Mouse (Mus musculus) layer of hippocampus, postnatal 10 days (tissue): Measurements from ENCODE around the gene Ccdc127. TPM values are rescaled to one million over a fixed set of nuclear protein-coding genes. Genes with fewer than 3 reads are reported as not detected.

Source experiments
- DNase-seq, 2 experiments: peaks; one replicate each; pipeline ENCODE4 v3.0.0; 2021; ENCODE audit warnings: low spot score in 2 of 2
- long read RNA-seq: library from polyadenylated mRNA; stranded (forward); transcript quantifications from one replicate; pipeline ENCODE4 v2.0.0, GENCODE M21; 2023
- total RNA-seq, 2 experiments: library from RNA; stranded (reverse); gene quantifications; 2 replicates each; pipeline ENCODE4 v1.2.3; 2021

The Ccdc127 gene
- 10 to 100 TPM; 63.9 to 66.1 TPM for total RNA-seq
- long read RNA-seq, full-length matches to known transcripts, result 45 of 49 reads
- long read RNA-seq, partial matches to known transcripts, result 3 of 49 reads
- long read RNA-seq, other reads (novel, unspliced or antisense), result 1 of 49 reads

DNA sequence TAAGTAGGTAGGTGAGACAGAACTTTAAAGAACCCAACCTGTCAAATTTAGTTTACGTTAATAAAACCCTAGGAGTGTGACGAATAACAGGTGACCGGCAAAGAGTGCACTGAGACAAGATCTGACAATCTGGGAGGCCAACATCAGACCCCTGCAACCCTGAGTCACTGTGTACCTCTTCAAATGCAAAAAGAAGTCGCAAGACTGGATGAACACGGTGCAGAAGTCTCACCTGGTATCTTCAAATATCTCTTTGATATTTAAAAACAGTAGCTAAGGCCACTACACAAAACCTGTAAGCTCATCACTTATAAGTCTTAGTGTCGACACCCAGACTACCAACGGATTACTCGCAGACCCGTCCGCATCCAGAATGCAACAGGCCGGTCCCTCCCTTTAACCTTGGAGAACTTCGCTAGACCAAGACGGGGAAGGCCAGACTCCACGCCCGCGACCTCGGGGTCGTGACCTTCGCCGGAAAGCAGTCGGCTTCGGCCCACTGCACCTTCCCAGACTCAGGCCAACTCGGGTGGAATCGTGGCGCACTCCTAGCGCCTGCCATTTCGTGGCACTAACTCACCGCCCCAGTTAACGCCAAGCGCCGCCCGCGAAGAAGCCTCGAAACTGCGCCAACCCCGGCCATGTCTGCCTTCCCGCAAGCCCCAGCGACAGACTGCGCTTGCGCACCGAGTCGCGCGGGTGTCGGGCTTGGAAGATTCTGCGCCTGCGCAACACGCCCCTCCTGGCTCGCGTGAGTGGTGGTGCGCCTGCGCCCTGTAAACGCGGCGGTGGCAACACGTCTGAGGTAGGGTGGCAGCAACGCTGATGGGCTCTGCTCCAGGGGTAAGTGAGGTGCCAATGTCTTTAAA is at the start of gene Ccdc127, which contains the start of gene Sdha:
Gene Ccdc127, plus strand, starts transcription at position 744 of the 869 bp plus-strand sequence.
Gene Sdha, minus strand, starts transcription at position 715 of the 869 bp plus-strand sequence.
- peak; percentile 97 to 98 for DNase-seq

DNA sequence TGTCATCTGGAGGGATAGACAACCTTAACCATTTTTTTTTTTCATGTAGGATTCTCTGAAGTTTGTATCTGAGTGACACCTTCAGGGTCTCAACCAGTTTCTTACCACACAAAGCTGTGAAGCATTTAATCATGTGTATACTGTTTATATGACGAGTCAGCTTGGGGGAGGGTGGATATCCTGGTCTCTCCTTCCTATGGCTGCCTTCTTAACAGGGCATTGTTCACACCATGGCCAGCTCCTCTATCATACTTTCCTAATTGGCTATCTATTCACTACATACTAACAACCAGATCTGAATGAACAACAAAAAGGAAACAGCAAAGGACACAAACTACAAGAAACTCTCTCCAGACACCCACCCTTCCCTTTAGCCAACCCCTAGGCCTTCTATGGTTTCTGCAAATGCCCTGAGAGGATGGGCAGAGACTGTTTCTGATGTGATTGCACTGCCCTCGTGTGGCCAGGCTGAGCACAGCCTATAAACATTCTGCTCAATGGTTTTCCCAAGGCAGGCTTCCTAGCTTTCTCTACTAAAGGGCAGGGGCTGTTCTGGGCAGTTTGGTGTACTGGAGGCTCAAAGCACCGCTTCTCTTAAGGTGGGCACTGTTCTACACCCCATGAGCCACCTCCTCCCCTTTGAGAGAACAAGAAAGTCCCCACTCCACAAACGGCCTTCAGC is 49.0 kb upstream of the Ccdc127 start:
- peak; percentile 85 for DNase-seq

- peak in 1 of 2 experiments; percentile 6 for DNase-seq
Observed at GRCm38 (mm10) chr13:74301607-74301984, 48.5 kb upstream of the Ccdc127 start.

DNA sequence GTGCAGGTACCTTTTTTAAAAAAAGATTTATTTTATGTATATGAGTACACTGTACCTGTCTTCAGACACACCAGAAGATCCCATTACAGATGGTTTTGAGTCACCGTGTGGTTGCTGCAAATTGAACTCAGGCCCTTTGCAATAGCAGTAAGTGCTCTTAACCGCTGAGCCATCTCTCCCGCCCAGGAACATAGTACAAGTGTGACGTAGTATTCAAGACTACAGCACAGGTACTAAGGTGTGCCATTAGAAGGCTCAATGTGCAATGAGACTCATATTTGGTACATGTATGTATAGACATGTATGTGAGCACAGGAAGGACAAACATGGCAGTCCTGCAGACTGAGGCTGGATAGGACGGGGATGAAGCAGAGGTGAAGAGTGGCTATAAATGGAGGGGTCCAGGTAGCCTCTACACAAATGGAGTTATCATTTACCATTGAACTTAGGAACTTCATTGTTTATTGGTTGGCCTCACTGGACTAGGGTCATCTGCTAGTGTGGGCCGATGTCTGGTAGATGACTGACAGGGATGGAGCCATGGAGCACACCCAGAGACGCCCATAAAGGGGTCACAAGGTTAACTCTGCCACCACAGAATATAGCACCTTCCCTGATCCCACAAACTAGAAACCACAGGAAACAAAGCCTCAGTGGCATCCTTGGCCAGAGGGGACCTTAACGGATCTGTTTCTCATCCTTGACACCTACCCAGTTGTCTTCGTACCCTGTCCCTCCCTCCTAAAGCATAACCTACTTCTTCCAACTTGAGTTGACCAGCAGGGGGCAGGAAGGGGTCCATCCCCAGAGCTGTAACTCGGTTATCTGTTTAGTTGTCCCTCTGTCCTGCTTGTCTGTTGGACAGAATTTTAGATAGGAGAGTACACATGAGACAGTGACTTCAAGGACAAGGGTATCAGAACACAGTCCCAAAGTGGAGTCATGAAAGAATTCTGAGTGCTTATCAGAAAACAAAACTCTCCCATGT is 47.8 kb upstream of the Ccdc127 start:
- no peak for DNase-seq

DNA sequence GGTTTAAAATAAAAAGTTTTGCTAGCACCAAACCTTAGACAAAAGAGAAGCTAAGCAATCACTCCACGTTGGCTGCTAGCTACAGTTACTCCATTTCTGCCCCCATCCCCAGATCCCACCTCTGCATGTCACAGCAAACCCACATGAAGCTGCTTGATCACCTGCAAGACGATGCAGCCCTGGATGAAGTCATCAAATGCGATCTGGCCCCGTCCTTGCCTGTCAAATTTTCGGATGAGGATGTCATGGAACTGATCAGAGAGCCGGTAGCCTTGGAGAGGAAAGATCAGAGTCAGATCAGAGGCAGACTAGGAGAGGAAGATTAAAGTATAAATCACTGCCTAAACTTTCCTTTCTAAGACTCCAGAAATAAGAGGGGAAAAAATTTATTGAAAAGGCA is 44.7 kb upstream of the Ccdc127 start:
- no peak for DNase-seq

GRCm38 (mm10) chr13:74305780-74306179 is 44.3 kb upstream of the Ccdc127 start:
- DNase-seq, result no peak

GRCm38 (mm10) chr13:74314616-74315015 is 35.5 kb upstream of the Ccdc127 start:
- DNase-seq, result no peak

DNA sequence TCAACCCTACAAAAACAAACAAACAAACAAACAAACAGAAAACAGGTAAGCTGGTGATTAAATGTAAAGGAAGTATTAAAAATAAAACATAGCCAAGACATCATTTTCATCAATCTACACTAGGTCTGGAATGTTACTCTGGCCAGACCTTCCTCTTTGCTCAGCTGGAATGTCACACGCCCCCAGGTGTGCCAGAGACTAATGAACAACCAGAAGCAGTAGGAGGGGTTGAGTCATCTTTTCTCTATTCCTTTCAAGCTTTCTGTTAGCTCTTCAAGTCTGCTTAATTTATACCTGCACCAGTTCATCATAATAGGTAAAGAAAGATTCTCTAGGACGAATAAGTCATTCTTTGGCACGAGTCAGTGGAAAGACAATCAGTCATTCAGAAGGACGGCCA is 33.7 kb upstream of the Ccdc127 start:
- no peak for DNase-seq

- no peak for DNase-seq
Observed at GRCm38 (mm10) chr13:74316789-74317169, 33.3 kb upstream of the Ccdc127 start.

DNA sequence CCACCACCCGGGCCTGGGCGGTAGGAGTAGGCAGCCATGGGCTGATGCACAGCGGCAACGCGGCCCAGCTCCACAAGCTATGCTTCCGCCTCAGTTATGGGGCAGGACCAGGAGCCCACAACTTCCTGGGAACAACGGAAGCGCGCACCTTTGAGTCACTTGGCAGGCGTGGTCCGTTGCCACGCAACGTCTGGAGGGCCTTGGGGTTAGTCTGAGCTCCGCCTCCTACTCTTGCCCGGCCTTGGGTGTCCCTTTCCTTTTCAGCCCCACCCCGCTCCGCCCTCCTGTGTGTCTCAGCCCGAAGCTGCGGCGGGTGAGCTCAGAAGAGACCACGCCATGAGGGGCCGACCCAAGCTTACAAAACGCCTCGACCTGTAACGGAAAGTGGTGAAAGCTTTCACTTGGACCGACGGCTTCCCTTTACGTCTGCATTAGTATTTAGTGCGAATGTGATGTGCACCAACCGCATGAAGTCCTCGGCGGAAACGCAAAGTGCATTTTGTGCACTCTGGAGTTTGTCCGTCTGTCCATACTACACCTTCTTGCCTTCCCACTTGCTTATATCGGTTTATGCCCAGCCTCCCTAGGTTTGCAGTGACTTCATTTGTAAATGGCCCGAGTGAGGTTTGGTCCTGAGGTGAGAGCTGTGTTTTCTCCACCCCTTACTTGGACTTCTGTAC is 32.8 kb upstream of the Ccdc127 start, which contains the start of gene Pdcd6:
Gene Pdcd6, minus strand, starts transcription at position 411 of the 680 bp plus-strand sequence.
- DNase-seq, result peak; percentile 78 to 84

GRCm38 (mm10) chr13:74329321-74329720 is 20.8 kb upstream of the Ccdc127 start:
- no peak for DNase-seq

- DNase-seq, result peak; percentile 19 to 37
Observed at GRCm38 (mm10) chr13:74341036-74341435, 9.1 kb upstream of the Ccdc127 start.

DNA sequence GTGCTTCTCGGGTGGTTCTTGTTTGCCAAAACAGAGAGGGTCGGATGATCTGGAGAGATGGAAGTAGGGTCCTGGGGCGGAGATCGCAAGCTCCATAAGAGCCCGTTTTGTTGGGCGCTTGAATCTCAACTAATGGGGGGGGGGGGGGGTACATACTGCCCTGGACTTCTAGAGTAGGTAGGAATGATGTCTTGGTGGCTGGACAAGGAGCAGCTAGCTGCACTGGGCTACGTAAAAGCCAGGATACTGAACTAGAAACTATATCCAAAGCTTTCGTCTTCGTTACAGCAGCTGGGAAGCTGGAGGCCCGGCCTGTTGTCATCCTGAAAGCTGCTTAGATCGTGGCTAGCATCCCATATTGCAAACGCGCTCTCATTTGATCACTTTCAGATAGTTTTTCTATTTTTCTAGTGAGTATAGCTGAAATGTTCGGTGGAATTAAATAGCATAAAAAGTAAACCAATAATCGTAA is 362 bp downstream of the Ccdc127 start:
- no peak for DNase-seq

- DNase-seq, result no peak
Observed at GRCm38 (mm10) chr13:74356491-74356890, 6.4 kb downstream of the Ccdc127 start.

DNA sequence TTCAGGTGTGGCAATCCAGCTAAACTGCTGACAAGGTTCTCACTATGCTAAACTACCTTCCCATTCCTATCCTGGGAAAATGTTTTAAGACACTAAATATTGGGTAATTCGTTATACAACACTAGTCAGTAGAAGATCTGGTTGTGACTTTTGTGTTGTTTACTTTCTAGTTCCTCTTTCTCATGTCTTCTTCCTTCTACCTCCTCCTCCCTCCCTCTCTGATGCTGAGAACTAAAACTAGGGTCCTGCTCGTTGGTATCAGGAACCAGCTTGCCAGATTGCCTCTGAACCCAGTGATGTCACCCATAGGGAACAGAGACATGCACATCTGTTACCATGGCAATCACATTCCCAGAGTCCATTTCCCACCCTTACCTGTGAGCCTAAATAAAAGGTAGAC is 12.1 kb downstream of the Ccdc127 start:
- no peak for DNase-seq

DNA sequence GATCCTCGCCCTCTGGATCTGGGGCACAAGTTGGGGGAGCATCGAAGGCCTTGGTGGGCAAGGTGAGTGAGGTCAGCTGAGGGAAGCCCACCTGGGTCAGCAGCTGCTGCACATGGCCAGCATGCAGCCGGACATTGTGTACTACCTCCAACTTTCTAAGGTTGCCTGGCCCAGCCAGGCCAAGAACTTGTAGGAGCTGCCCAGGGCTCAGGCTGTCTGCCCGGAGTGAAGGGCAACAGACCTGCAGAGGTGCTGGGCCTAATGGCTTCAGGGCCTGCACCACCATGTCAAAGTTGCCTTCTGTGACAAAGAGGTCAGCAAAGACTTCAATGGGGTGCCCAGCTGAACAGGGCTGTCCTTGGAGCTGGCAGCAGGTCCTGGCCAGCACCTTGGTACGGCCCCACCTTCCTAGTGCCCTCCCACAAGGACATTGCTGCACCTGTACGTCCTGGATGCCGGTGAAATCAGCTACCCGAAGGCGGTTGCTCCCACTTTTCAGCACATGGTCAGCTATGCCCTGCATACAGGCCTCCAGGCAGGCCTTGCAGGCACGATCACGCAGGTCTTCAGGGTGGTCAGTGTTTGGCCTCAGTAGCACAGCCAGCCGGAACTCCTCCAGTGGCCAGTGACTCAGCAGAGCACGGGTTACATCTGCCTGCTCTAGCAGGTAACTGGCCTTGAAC is 13.2 kb downstream of the Ccdc127 start:
- DNase-seq, result no peak

GRCm38 (mm10) chr13:74363859-74364235 is 13.7 kb downstream of the Ccdc127 start, which contains the start of gene Lrrc14b:
TSS of gene Lrrc14b (minus strand) at chr13:74364005.
- no peak for DNase-seq

GRCm38 (mm10) chr13:74381533-74382276 is 31.6 kb downstream of the Ccdc127 start:
- DNase-seq, result peak in 1 of 2 experiments; percentile 22

- no peak for DNase-seq
Observed at GRCm38 (mm10) chr13:74382289-74382688, 32.2 kb downstream of the Ccdc127 start.
